19 mouse cellular contexts compared by ENCODE assay signal in genomic region chr2:180201303-180201702, GRCm38 (mm10). TPM values are rescaled to one million over a fixed set of nuclear protein-coding genes. Genes with fewer than 3 reads are reported as not detected.
"Had no signal": no experiment of that assay in that cellular context is flagged by ENCODE, and none has a peak within 500 bp of the region (broad histone marks: within the 10 kb centered on the region; RNA-seq: fewer than 3 reads in every experiment).

No protein-coding gene starts in this region.

- DNase-seq: kidney, adult 18-20 months; kidney, adult 9 months; kidney, postnatal 14 days; kidney, postnatal 4 days; left cerebral cortex, postnatal 4 days; liver, postnatal 0 days; retina, postnatal 1 day; right cerebral cortex, postnatal 25 days; spleen, adult 18-20 months; thymus, adult 2 months; thymus, postnatal 14 days; thymus, postnatal 4 days had no signal

- H3K27me3 ChIP-seq: limb, embryonic 12.5 days; limb, embryonic 15.5 days; midbrain, embryonic 15.5 days had no signal

- H3K27ac ChIP-seq: limb, embryonic 12.5 days; limb, embryonic 15.5 days; liver, embryonic 14.5 days; macrophage; midbrain, embryonic 15.5 days had no signal

- H3K9ac ChIP-seq: limb, embryonic 12.5 days; limb, embryonic 15.5 days; liver, embryonic 14.5 days; liver, postnatal 0 days; lung, embryonic 14.5 days; midbrain, embryonic 15.5 days had no signal

- H3K4me1 ChIP-seq: limb, embryonic 12.5 days had no signal

- H3K4me3 ChIP-seq: limb, embryonic 12.5 days; limb, embryonic 15.5 days; midbrain, embryonic 15.5 days had no signal

- H3K9me3 ChIP-seq: limb, embryonic 12.5 days; limb, embryonic 15.5 days; midbrain, embryonic 15.5 days had no signal

- H3K36me3 ChIP-seq: limb, embryonic 15.5 days; midbrain, embryonic 15.5 days had no signal

- ATAC-seq: liver, postnatal 0 days; midbrain, embryonic 15.5 days had no signal

- H3K4me2 ChIP-seq: limb, embryonic 12.5 days; limb, embryonic 15.5 days; liver, embryonic 11.5 days; lung, embryonic 14.5 days; midbrain, embryonic 15.5 days had no signal

RNA-seq across cellular contexts. Expression of gene Lama5, which starts 24.4 kb away (rescaled TPM):
- polyA plus RNA-seq: macrophage had no signal
